Mouse (Mus musculus): ENCODE measurements around the gene Fgd1.

The Fgd1 gene

GRCm38 (mm10) chrX:151045850-151046249, at the start of gene Fgd1:
TSS of gene Fgd1 (plus strand) at chrX:151046150.
- no peak for TF ChIP-seq POU5F1 (IDR thresholded peaks at IDR 0.05; ENCODE audit: borderline replicate concordance, low read length)
- no peak for TF ChIP-seq CTCF (conservative IDR thresholded peaks at IDR 0.05; ENCODE audit: low read length)
- no peak for TF ChIP-seq NANOG (IDR thresholded peaks at IDR 0.05; ENCODE audit: borderline replicate concordance, low read length)
- H3K27me3 ChIP-seq (ENCODE audit: insufficient read depth, low read length), result no peaks in the 10 kb centered on the region

GRCm38 (mm10) chrX:150996775-150997174, 49.2 kb upstream of the Fgd1 start:
- H3K4me1 ChIP-seq (replicated peaks; ENCODE audit: low read depth, low read length), result 0 out of 2 replicates have a peak, but pooled peaks cover 2% of the 10 kb centered on the region
- no peak overlapping the region for H3K4me3 ChIP-seq (replicated peaks; ENCODE audit: low read length)
- no peaks in the 10 kb centered on the region for H3K9me3 ChIP-seq (ENCODE audit: low read length)
- no peak for TF ChIP-seq CTCF (conservative IDR thresholded peaks at IDR 0.05; ENCODE audit: low read length)
- TF ChIP-seq POU5F1 (IDR thresholded peaks at IDR 0.05; ENCODE audit: borderline replicate concordance, low read length), result no peak
- TF ChIP-seq NANOG (IDR thresholded peaks at IDR 0.05; ENCODE audit: borderline replicate concordance, low read length), result no peak
- H3K36me3 ChIP-seq (ENCODE audit: insufficient read depth, low read length), result peaks cover 94% of the 10 kb centered on the region
- H3K27me3 ChIP-seq (ENCODE audit: insufficient read depth, low read length), result no peaks in the 10 kb centered on the region

More at GRCm38 (mm10) chrX:151045850-151046249, at the start of gene Fgd1:
- Histone ChIP-seq H3K9me3 (ENCODE audit: low read length) (no peaks in the 10 kb centered on the region), H3K4me1 (replicated peaks; ENCODE audit: low read depth, low read length) (peaks cover 39% of the 10 kb centered on the region), H3K36me3 (ENCODE audit: insufficient read depth, low read length) (peaks cover 5% of the 10 kb centered on the region; the same call in 1 of the 2 replicates), H3K4me3 (replicated peaks; ENCODE audit: low read length) (peak within 1 kb of the TSS; percentile 86)

- Histone ChIP-seq H3K4me1 (replicated peaks; ENCODE audit: low read depth, low read length) (peaks cover 20% of the 10 kb centered on the region), H3K36me3 (ENCODE audit: insufficient read depth, low read length) (peaks cover 28% of the 10 kb centered on the region), H3K27me3 (ENCODE audit: insufficient read depth, low read length) (no peaks in the 10 kb centered on the region), H3K4me3 (replicated peaks; ENCODE audit: low read length) (peak within 1 kb of the TSS; percentile 81), H3K9me3 (ENCODE audit: low read length) (no peaks in the 10 kb centered on the region)
- TF ChIP-seq CTCF (conservative IDR thresholded peaks at IDR 0.05; ENCODE audit: low read length) (peak; percentile 64), NANOG (IDR thresholded peaks at IDR 0.05; ENCODE audit: borderline replicate concordance, low read length) (no peak), POU5F1 (IDR thresholded peaks at IDR 0.05; ENCODE audit: borderline replicate concordance, low read length) (no peak)
These were observed 28.7 kb upstream of the Fgd1 start, which contains the start of gene Gnl3l for GRCm38 (mm10) chrX:151016938-151017877. TSS of gene Gnl3l (minus strand) at chrX:151017322.

- H3K4me1 ChIP-seq (replicated peaks; ENCODE audit: low read depth, low read length), result peaks cover 20% of the 10 kb centered on the region
- no peaks in the 10 kb centered on the region for H3K27me3 ChIP-seq (ENCODE audit: insufficient read depth, low read length)
- H3K4me3 ChIP-seq (replicated peaks; ENCODE audit: low read length), result peak overlapping the region; percentile 81
- H3K36me3 ChIP-seq (ENCODE audit: insufficient read depth, low read length), result peaks cover 22% of the 10 kb centered on the region
- TF ChIP-seq NANOG (IDR thresholded peaks at IDR 0.05; ENCODE audit: borderline replicate concordance, low read length) (no peak), POU5F1 (IDR thresholded peaks at IDR 0.05; ENCODE audit: borderline replicate concordance, low read length) (no peak), CTCF (conservative IDR thresholded peaks at IDR 0.05; ENCODE audit: low read length) (no peak)
- H3K9me3 ChIP-seq (ENCODE audit: low read length), result no peaks in the 10 kb centered on the region
These were observed 28.1 kb upstream of the Fgd1 start for GRCm38 (mm10) chrX:151017897-151018296.

- H3K9me3 ChIP-seq (ENCODE audit: low read length), result no peaks in the 10 kb centered on the region
- no peaks in the 10 kb centered on the region for H3K27me3 ChIP-seq (ENCODE audit: insufficient read depth, low read length)
These were observed 27.2 kb upstream of the Fgd1 start for GRCm38 (mm10) chrX:151018798-151019197.

GRCm38 (mm10) chrX:151031400-151031799, 14.6 kb upstream of the Fgd1 start:
- H3K36me3 ChIP-seq (ENCODE audit: insufficient read depth, low read length), result no peaks in the 10 kb centered on the region
- H3K4me3 ChIP-seq (replicated peaks; ENCODE audit: low read length), result no peak overlapping the region
- TF ChIP-seq CTCF (conservative IDR thresholded peaks at IDR 0.05; ENCODE audit: low read length), result no peak
- TF ChIP-seq NANOG (IDR thresholded peaks at IDR 0.05; ENCODE audit: borderline replicate concordance, low read length), result no peak
- no peak for TF ChIP-seq POU5F1 (IDR thresholded peaks at IDR 0.05; ENCODE audit: borderline replicate concordance, low read length)
- peaks cover 9% of the 10 kb centered on the region for H3K4me1 ChIP-seq (replicated peaks; ENCODE audit: low read depth, low read length)
- no peaks in the 10 kb centered on the region for H3K9me3 ChIP-seq (ENCODE audit: low read length)
- H3K27me3 ChIP-seq (ENCODE audit: insufficient read depth, low read length), result no peaks in the 10 kb centered on the region

More at GRCm38 (mm10) chrX:151018798-151019197, 27.2 kb upstream of the Fgd1 start:
- Histone ChIP-seq H3K36me3 (ENCODE audit: insufficient read depth, low read length) (peaks cover 14% of the 10 kb centered on the region), H3K4me1 (replicated peaks; ENCODE audit: low read depth, low read length) (peaks cover 20% of the 10 kb centered on the region), H3K4me3 (replicated peaks; ENCODE audit: low read length) (peak overlapping the region; percentile 81)
- no peak for TF ChIP-seq POU5F1 (IDR thresholded peaks at IDR 0.05; ENCODE audit: borderline replicate concordance, low read length)
- TF ChIP-seq CTCF (conservative IDR thresholded peaks at IDR 0.05; ENCODE audit: low read length), result no peak
- TF ChIP-seq NANOG (IDR thresholded peaks at IDR 0.05; ENCODE audit: borderline replicate concordance, low read length), result no peak

- Histone ChIP-seq H3K4me3 (replicated peaks; ENCODE audit: low read length) (no peak overlapping the region), H3K36me3 (ENCODE audit: insufficient read depth, low read length) (no peaks in the 10 kb centered on the region), H3K9me3 (ENCODE audit: low read length) (no peaks in the 10 kb centered on the region), H3K27me3 (ENCODE audit: insufficient read depth, low read length) (no peaks in the 10 kb centered on the region), H3K4me1 (replicated peaks; ENCODE audit: low read depth, low read length) (peaks cover 38% of the 10 kb centered on the region)
- TF ChIP-seq POU5F1 (IDR thresholded peaks at IDR 0.05; ENCODE audit: borderline replicate concordance, low read length) (no peak), NANOG (IDR thresholded peaks at IDR 0.05; ENCODE audit: borderline replicate concordance, low read length) (peak; percentile 91)
These were observed 4.7 kb upstream of the Fgd1 start for GRCm38 (mm10) chrX:151041223-151041622.

GRCm38 (mm10) chrX:151046321-151046720, 371 bp downstream of the Fgd1 start:
- Histone ChIP-seq H3K4me3 (replicated peaks; ENCODE audit: low read length) (peak overlapping the region; percentile 86), H3K27me3 (ENCODE audit: insufficient read depth, low read length) (no peaks in the 10 kb centered on the region), H3K9me3 (ENCODE audit: low read length) (no peaks in the 10 kb centered on the region), H3K4me1 (replicated peaks; ENCODE audit: low read depth, low read length) (peaks cover 43% of the 10 kb centered on the region), H3K36me3 (ENCODE audit: insufficient read depth, low read length) (peaks cover 10% of the 10 kb centered on the region)
- TF ChIP-seq NANOG (IDR thresholded peaks at IDR 0.05; ENCODE audit: borderline replicate concordance, low read length), result no peak
- no peak for TF ChIP-seq POU5F1 (IDR thresholded peaks at IDR 0.05; ENCODE audit: borderline replicate concordance, low read length)
- no peak for TF ChIP-seq CTCF (conservative IDR thresholded peaks at IDR 0.05; ENCODE audit: low read length)
